8 mouse cellular contexts compared by ENCODE assay signal in genomic region chr13:103770821-103771220, GRCm38 (mm10).
"Had no signal": no experiment of that assay in that cellular context is flagged by ENCODE, and none has a peak within 500 bp of the region (broad histone marks: within the 10 kb centered on the region; RNA-seq: fewer than 3 reads in every experiment).

No protein-coding gene starts in this region.

- DNase-seq: liver; liver, embryonic 13.5 days; liver, postnatal 0 days; midbrain, embryonic 14.5 days; right cerebral cortex, adult 18-20 months; right cerebral cortex, postnatal 25 days; thymus, adult 18-20 months; thymus, postnatal 25 days had no signal
